In the genomic region with DNA sequence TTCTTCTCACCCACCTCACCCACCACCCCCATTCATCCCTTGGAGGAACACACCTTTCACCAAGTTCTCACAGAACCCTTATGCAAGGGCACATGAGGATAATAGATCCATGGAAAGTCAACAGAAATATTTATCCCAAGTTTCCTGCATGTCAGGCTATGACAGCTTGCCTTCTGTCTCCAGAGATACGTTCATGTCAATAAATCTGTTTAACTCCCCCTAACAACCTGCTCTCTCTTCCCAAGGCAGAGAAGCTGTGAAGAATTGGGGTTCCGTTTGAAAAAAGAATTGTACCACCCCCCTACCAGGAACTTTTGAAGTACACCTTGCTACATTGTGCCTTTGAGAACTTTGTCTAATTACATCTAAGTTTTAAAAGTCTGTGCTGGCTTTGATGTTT, we compare ENCODE assay signal across 17 mouse cellular contexts.
DNase-seq lines count a peak whose midpoint lies in the region; TF ChIP-seq lines count a peak whose summit lies in the region.
"Had no signal": no experiment of that assay in that cellular context is flagged by ENCODE, and none has a peak within 500 bp of the region (broad histone marks: within the 10 kb centered on the region; RNA-seq: fewer than 3 reads in every experiment).

No protein-coding gene starts in this region.

- no peak for TF ChIP-seq CTCF in layer of hippocampus, adult 2 months (conservative IDR thresholded peaks at IDR 0.05)

- no peak overlapping the region for H3K27ac ChIP-seq in layer of hippocampus, adult 2 months
- H3K27ac ChIP-seq: embryonic facial prominence, embryonic 10.5 days; embryonic facial prominence, embryonic 12.5 days had no signal

- H3K4me3 ChIP-seq in layer of hippocampus, adult 2 months, result no peak overlapping the region
- H3K4me3 ChIP-seq: embryonic facial prominence, embryonic 10.5 days; embryonic facial prominence, embryonic 12.5 days had no signal

- DNase-seq in layer of hippocampus, adult 11-12 months (ENCODE audit: low spot score), result peak; percentile 29
- no peak for DNase-seq in layer of hippocampus, postnatal 10 days (ENCODE audit: low spot score in 2 of 2)
- DNase-seq in brain, adult 2 months (ENCODE audit: low read depth, low spot score), result peak; percentile 33
- peak; percentile 32 to 41 for DNase-seq in layer of hippocampus, adult 2 months (ENCODE audit: low spot score in 2 of 2)
- DNase-seq in layer of hippocampus, adult 9-11 months, result peak; percentile 17
- DNase-seq in lung, postnatal 36 days, result no peak
- DNase-seq in spleen, adult 12 weeks (ENCODE audit: low spot score), result no peak
- DNase-seq: adrenal gland, adult 2 months; adrenal gland, postnatal 10 days; adrenal gland, postnatal 25 days; cerebellum, adult 11-12 months; cerebellum, adult 2 months; cerebellum, adult 9-10 months; cerebellum, postnatal 10 days; cerebellum, postnatal 25 days had no signal

Comparison
In these comparisons a context has a peak if more than half of its experiments do, and no peak if none do; other contexts are left out.
1. DNase-seq: peak in layer of hippocampus, adult 11-12 months (single experiment), brain, adult 2 months (single experiment), layer of hippocampus, adult 2 months (2 of 2) and layer of hippocampus, adult 9-11 months (single experiment); none in layer of hippocampus, postnatal 10 days (0 of 2), lung, postnatal 36 days (single experiment) and spleen, adult 12 weeks (single experiment).